Mouse (Mus musculus) cerebellum, adult 2 months (tissue): ENCODE data around the gene Tpcn2.

Experiments used
- CTCF ChIP-seq: fragments of 200-500 bp; IDR thresholded peaks from 2 replicates; pipeline ENCODE4 v1.5.1; 2011; ENCODE audit warnings: low read depth, mild to moderate bottlenecking, control low read depth, low read length, moderate library complexity, borderline replicate concordance; ENCODE audit not compliant: insufficient read depth
- POLR2A ChIP-seq: fragments of 200-500 bp; IDR thresholded peaks from 2 replicates; pipeline ENCODE4 v1.6.1; 2011; ENCODE audit warnings: low read length, control low read depth, borderline replicate concordance; ENCODE audit not compliant: insufficient read depth

- no peak for TF ChIP-seq POLR2A
- TF ChIP-seq CTCF = no peak
These were observed 48.7 kb upstream of the Tpcn2 start for GRCm38 (mm10) chr7:145332376-145333041.
